Mouse (Mus musculus) kidney, embryonic 15.5 days (tissue): ENCODE measurements at regions not wholly inside any gene's neighbourhood (a gene's known extent, or its start where the extent isn't known, plus 50 kb on each side); places are given as distances from the start of the nearest gene placed in this dataset.

Source experiments
- ATAC-seq: fragments of 200-750 bp; cut with Nextera tagmentation; replicated peaks from 2 replicates; pipeline ENCODE4 v1.8.0; 2017; ENCODE audit warnings: moderate TSS enrichment; ENCODE audit not compliant: low FRiP score
- H3K27ac ChIP-seq: fragments of 300-500 bp; sonication (generic); 2 replicates; pipeline ENCODE4 v1.5.1; 2015; ENCODE audit warnings: mild to moderate bottlenecking, inconsistent platforms
- H3K27me3 ChIP-seq: fragments of 300-500 bp; sonication (generic); 2 replicates; pipeline ENCODE4 v1.6.1; 2015; ENCODE audit warnings: inconsistent platforms
- H3K36me3 ChIP-seq: fragments of 300-500 bp; sonication (generic); 2 replicates; pipeline ENCODE4 v1.6.1; 2015; ENCODE audit warnings: inconsistent platforms
- H3K4me1 ChIP-seq: fragments of 300-500 bp; sonication (generic); 2 replicates; pipeline ENCODE4 v1.6.1; 2015; ENCODE audit warnings: inconsistent platforms
- H3K4me2 ChIP-seq: fragments of 300-500 bp; sonication (generic); 2 replicates; pipeline ENCODE4 v1.6.1; 2015; ENCODE audit warnings: moderate library complexity, mild to moderate bottlenecking, inconsistent platforms
- H3K4me3 ChIP-seq: fragments of 300-500 bp; sonication (generic); replicated peaks from 2 replicates; pipeline ENCODE4 v1.5.1; 2015; ENCODE audit warnings: mild to moderate bottlenecking, inconsistent platforms
- H3K9ac ChIP-seq: fragments of 300-500 bp; sonication (generic); 2 replicates; pipeline ENCODE4 v1.6.1; 2015; ENCODE audit warnings: mild to moderate bottlenecking, inconsistent platforms
- H3K9me3 ChIP-seq: fragments of 300-500 bp; sonication (generic); replicated peaks from 2 replicates; pipeline ENCODE4 v1.6.1; 2016; ENCODE audit warnings: inconsistent platforms
- WGBS: fragments of 180-500 bp; shearing (Covaris S2); methylation state at CpG from one replicate; pipeline ENCODE4 v1.1.7; 2015; ENCODE audit warnings: mixed read lengths; 5-methylcytosine and 5-hydroxymethylcytosine counted together

DNA sequence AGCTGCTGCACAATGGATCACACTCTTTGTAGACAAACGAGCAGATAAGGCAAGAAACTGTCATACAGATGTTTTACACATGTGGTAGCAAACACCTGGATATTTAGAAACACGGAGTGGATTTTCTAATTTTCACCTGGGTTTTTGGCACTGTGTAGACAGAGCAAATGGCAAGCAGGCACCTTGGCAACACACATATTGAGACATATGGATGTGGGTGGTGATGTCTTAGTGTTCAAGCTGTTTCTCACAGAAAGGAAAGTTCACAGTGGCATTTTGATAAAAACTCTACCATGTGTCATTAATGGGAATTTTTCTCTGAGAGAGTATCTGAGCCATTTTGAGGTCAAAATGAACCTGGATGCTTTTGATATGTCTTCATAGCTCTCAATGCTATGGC lies 417.9 kb upstream of the Megf9 start:
- Histone ChIP-seq H3K27me3 (no peaks in the 10 kb centered on the region), H3K27ac (no peak overlapping the region), H3K9me3 (no peaks in the 10 kb centered on the region), H3K4me3 (no peak overlapping the region), H3K36me3 (no peaks in the 10 kb centered on the region), H3K4me1 (no peaks in the 10 kb centered on the region), H3K4me2 (no peak overlapping the region), H3K9ac (no peak overlapping the region)
- WGBS, result 64% methylated on average over 2 of the region's 2 CpGs
- ATAC-seq, result no peak

DNA sequence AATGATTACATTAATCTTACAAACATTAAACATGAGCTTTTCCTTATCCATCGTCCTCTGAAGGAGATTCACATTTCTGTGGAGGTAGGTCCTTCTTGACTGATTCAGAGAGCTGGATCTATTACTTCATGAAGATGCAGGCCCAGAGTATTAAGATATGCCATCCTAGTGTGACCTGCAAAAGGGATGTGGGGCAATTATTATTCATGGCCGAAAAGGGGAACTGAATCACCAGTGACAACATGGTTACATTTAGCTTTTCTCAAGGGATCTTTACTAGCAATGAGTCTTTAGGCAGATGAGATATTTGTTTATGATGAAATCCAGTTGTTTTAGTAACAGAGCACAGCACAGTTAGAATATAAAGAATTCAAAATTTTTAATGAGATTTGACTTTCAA lies 405.4 kb upstream of the Megf9 start:
- no peak for ATAC-seq
- H3K36me3 ChIP-seq, result no peaks in the 10 kb centered on the region
- H3K4me3 ChIP-seq, result no peak overlapping the region
- no peaks in the 10 kb centered on the region for H3K9me3 ChIP-seq
- H3K27ac ChIP-seq, result no peak overlapping the region
- H3K27me3 ChIP-seq, result no peaks in the 10 kb centered on the region
- H3K9ac ChIP-seq, result no peak overlapping the region
- no peak overlapping the region for H3K4me2 ChIP-seq
- no peaks in the 10 kb centered on the region for H3K4me1 ChIP-seq
- 84% methylated on average over 2 of the region's 2 CpGs for WGBS

DNA sequence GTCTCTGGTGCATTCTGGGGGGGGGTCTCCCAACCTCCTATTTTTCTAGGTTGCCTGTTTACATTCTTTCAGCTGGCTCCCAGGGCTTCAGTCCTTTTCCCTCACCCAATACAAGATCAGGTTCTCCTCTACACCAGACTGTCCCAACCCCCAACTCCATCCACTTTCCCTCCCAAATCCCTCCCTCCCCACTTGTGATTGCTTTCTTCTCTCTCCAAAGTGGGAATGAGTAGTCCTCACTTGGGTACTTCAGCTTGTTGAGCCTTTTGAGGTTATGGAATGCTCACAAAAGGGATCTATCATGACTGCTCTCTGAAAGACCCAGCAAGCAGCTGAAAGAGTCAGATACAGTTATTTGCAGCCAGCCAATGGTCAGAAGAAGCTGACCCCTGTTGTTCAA lies 399.3 kb upstream of the Megf9 start:
- Histone ChIP-seq H3K9me3 (no peaks in the 10 kb centered on the region), H3K9ac (no peak overlapping the region)
- ATAC-seq, result no peak

GRCm38 (mm10) chr4:70921972-70922692 lies 387.3 kb upstream of the Megf9 start:
- H3K9ac ChIP-seq, result no peak overlapping the region
- H3K9me3 ChIP-seq, result no peaks in the 10 kb centered on the region
- no peaks in the 10 kb centered on the region for H3K4me1 ChIP-seq
- H3K4me3 ChIP-seq, result no peak overlapping the region
- H3K36me3 ChIP-seq, result no peaks in the 10 kb centered on the region
- no peak overlapping the region for H3K4me2 ChIP-seq
- 68% methylated on average over 3 of the region's 3 CpGs for WGBS
- H3K27me3 ChIP-seq, result no peaks in the 10 kb centered on the region
- ATAC-seq, result peak; percentile 90
- H3K27ac ChIP-seq, result no peak overlapping the region

More for the DNA sequence above, 399.3 kb upstream of the Megf9 start:
- Histone ChIP-seq H3K4me1 (no peaks in the 10 kb centered on the region), H3K4me3 (no peak overlapping the region), H3K27me3 (no peaks in the 10 kb centered on the region), H3K36me3 (no peaks in the 10 kb centered on the region), H3K27ac (no peak overlapping the region), H3K4me2 (no peak overlapping the region)

GRCm38 (mm10) chr4:70914566-70914965 lies 379.8 kb upstream of the Megf9 start:
- ATAC-seq, result no peak
- Histone ChIP-seq H3K36me3 (no peaks in the 10 kb centered on the region), H3K4me2 (no peak overlapping the region), H3K27ac (no peak overlapping the region), H3K4me1 (no peaks in the 10 kb centered on the region), H3K9me3 (no peaks in the 10 kb centered on the region), H3K27me3 (no peaks in the 10 kb centered on the region), H3K4me3 (no peak overlapping the region), H3K9ac (no peak overlapping the region)

DNA sequence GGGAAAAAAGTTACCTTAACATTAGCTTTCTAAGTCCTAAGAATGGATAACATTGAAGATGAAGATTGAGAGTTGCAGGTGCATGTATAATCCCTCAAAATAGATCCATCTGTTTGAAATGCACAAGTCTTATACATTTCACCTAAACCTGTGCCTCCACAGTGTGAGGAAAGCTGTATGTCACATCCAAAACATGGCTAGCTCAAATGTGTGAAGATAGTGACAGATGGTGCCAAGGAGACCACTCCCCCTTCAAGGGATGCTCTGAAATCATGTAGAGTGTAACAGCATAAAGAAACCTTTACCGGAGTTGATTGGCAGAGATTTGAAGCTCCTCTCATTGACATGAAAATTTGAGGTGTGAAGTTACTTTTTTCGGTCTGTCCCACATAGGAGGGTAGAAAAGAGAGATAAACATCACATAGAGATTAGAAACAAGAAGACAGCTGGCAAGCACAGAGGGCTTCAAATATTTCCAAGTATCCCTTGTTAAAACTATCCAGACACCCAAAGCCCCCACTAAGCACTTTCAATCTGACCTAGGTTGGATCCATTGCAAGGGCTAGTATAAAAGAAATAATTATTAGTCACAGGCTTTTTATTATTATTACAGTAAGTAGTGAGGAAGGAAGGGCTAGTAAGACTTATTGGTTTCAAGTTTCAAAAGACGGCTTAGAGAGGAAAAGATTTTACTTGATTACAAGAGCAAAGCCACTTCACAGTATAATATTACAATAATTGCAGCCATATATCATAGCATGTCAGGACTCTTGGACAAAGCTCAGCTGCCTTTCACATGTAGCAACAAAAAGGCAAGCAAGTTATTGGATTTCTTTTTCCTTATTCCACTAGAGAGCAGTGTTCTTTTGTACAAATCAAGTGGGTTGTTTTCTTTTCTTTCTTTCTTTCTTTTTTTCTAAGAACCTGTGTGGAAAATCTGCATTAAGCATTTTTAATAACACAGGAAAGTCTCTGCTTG lies 372.3 kb upstream of the Megf9 start:
- H3K4me1 ChIP-seq, result no peaks in the 10 kb centered on the region
- 54% methylated on average over 3 of the region's 3 CpGs for WGBS
- no peak overlapping the region for H3K27ac ChIP-seq
- no peaks in the 10 kb centered on the region for H3K36me3 ChIP-seq
- H3K9me3 ChIP-seq, result no peaks in the 10 kb centered on the region
- H3K4me3 ChIP-seq, result no peak overlapping the region
- no peaks in the 10 kb centered on the region for H3K27me3 ChIP-seq
- no peak for ATAC-seq
- H3K9ac ChIP-seq, result no peak overlapping the region
- H3K4me2 ChIP-seq, result no peak overlapping the region
